ENCODE assay signal across 8 mouse cellular contexts in the genomic region with DNA sequence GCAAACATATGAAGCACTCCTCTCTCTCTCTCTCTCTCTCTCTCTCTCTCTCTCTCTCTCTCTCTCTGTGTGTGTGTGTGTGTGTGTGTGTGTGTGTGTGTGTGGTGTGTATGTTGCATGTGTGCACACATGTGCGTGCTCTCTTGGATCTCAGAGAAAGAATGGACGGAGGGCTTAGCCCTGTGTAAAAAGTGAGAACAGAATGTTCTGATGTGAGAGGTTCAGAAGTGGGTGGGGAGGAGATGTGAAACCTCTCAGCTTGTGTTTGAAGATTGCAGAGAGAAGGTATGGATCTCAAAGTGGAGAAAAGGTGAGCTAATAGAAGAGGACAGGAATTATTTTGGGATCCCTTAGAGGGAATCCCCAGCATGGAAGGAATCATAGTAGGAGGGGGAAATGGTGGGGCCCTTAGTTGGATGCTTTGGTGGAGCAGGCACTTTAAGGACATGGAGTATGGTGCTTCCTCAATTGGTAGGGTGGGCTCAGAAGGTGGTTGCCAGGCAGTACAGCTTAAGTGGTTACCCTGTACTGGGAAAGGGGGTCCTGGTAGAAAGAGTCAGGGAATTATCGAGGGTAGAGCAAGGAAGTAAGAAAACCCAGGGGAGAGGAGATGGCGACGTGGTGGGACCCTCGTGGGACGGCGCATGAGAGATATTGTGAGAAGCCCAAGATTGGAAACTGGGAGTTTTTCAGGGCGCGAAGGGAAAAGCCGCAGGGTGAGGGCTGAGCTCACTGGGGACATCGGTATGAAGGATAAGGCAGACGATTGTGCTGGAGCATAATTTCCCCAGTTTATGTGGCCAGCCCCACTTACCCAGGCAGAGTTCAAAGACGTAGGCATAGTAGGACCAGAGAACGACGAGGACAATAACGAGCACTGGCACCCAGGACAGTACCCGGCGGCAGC. TPM values are rescaled to one million over a fixed set of nuclear protein-coding genes. Genes with fewer than 3 reads are reported as not detected.
A peak's percentile ranks its signal among the peaks of the same experiment; 100 is the strongest.
DNase-seq lines count a peak whose midpoint lies in the region; ATAC-seq lines count a peak whose summit lies in the region.

No protein-coding gene starts in this region.

- H3K4me3 ChIP-seq in forebrain, embryonic 12.5 days (replicated peaks), result peak overlapping the region; percentile 47
- H3K4me3 ChIP-seq in liver, embryonic 11.5 days (ENCODE audit: low read depth, low read length), result peak overlapping the region; percentile 55
- H3K4me3 ChIP-seq in neural tube, embryonic 14.5 days (ENCODE audit: low read depth, low read length), result peak overlapping the region; percentile 41

- peak overlapping the region; percentile 57 for H3K9ac ChIP-seq in forebrain, embryonic 12.5 days
- H3K9ac ChIP-seq in liver, embryonic 11.5 days (ENCODE audit: low read depth, low read length), result peak overlapping the region; percentile 70
- peak overlapping the region; percentile 52 for H3K9ac ChIP-seq in neural tube, embryonic 14.5 days (replicated peaks; ENCODE audit: low read depth, low read length)

- no peaks in the 10 kb centered on the region for H3K4me1 ChIP-seq in forebrain, embryonic 12.5 days
- no peaks in the 10 kb centered on the region for H3K4me1 ChIP-seq in liver, embryonic 11.5 days (replicated peaks; ENCODE audit: control insufficient read depth, insufficient read depth, low read length)
- no peaks in the 10 kb centered on the region for H3K4me1 ChIP-seq in neural tube, embryonic 14.5 days (ENCODE audit: control insufficient read depth, insufficient read depth, low read length)

- no peaks in the 10 kb centered on the region for H3K36me3 ChIP-seq in forebrain, embryonic 12.5 days (replicated peaks)
- H3K36me3 ChIP-seq in liver, embryonic 11.5 days (ENCODE audit: control insufficient read depth, insufficient read depth, low read length), result no peaks in the 10 kb centered on the region
- H3K36me3 ChIP-seq in neural tube, embryonic 14.5 days (ENCODE audit: control insufficient read depth, insufficient read depth, low read length), result no peaks in the 10 kb centered on the region

- no peak for DNase-seq in frontal cortex, postnatal 10 days (ENCODE audit: low spot score in 2 of 2)
- DNase-seq in CD4-positive helper T cell, adult 2 months (ENCODE audit: low read depth, low spot score), result peak; percentile 2
- no peak for DNase-seq in liver, embryonic 11.5 days (ENCODE audit: low spot score)
- DNase-seq in kidney, postnatal 25 days, result no peak
- DNase-seq in ovary, postnatal 10 days (ENCODE audit: low spot score), result no peak

- WGBS in forebrain, embryonic 12.5 days, result 27% methylated on average over 19 of the region's 19 CpGs
- WGBS in liver, embryonic 11.5 days, result 16% methylated on average over 19 of the region's 19 CpGs
- WGBS in neural tube, embryonic 14.5 days, result 27% methylated on average over 19 of the region's 19 CpGs

- peak overlapping the region; percentile 54 for H3K4me2 ChIP-seq in forebrain, embryonic 12.5 days
- peak overlapping the region; percentile 74 for H3K4me2 ChIP-seq in liver, embryonic 11.5 days
- H3K4me2 ChIP-seq in neural tube, embryonic 14.5 days (ENCODE audit: low read depth, low read length), result peak overlapping the region; percentile 53

- H3K9me3 ChIP-seq in forebrain, embryonic 12.5 days, result no peaks in the 10 kb centered on the region
- no peaks in the 10 kb centered on the region for H3K9me3 ChIP-seq in liver, embryonic 11.5 days (ENCODE audit: control insufficient read depth, low read length)
- no peaks in the 10 kb centered on the region for H3K9me3 ChIP-seq in neural tube, embryonic 14.5 days (ENCODE audit: control insufficient read depth, low read length)

- ATAC-seq in frontal cortex, adult (ENCODE audit: low TSS enrichment), result peak; percentile 72
- peak; percentile 66 for ATAC-seq in forebrain, embryonic 12.5 days (ENCODE audit: low FRiP score)
- no peak for ATAC-seq in liver, embryonic 11.5 days (replicated peaks; ENCODE audit: low FRiP score)
- ATAC-seq in neural tube, embryonic 14.5 days (ENCODE audit: low read depth), result peak; percentile 66

- peaks cover 20% of the 10 kb centered on the region; the same call in 1 of the 2 replicates for H3K27me3 ChIP-seq in forebrain, embryonic 12.5 days
- peaks cover 12% of the 10 kb centered on the region; the same call in 1 of the 2 replicates for H3K27me3 ChIP-seq in liver, embryonic 11.5 days (replicated peaks; ENCODE audit: control insufficient read depth, insufficient read depth, low read length)
- no peaks in the 10 kb centered on the region for H3K27me3 ChIP-seq in neural tube, embryonic 14.5 days (ENCODE audit: control insufficient read depth, insufficient read depth, low read length)

- no peak overlapping the region for H3K27ac ChIP-seq in forebrain, embryonic 12.5 days
- H3K27ac ChIP-seq in liver, embryonic 11.5 days (ENCODE audit: low read depth, low read length), result peak overlapping the region; percentile 25; the same call in 1 of the 2 replicates
- H3K27ac ChIP-seq in neural tube, embryonic 14.5 days (ENCODE audit: low read depth, low read length), result no peak overlapping the region; the same call in 1 of the 2 replicates

RNA-seq across cellular contexts. Expression of a gene that starts 0.8 kb away (rescaled TPM):
- polyA plus RNA-seq in forebrain, embryonic 12.5 days (2016; fragmentation: Nextera tagmentation; extraction: Ambion mirVana), result 9.7 and 10.5 TPM in 2 replicates
- polyA plus RNA-seq in liver, embryonic 11.5 days (2014; fragmentation: Nextera tagmentation; extraction: Ambion mirVana), result 8.0 and 8.4 TPM in 2 replicates
- polyA plus RNA-seq in neural tube, embryonic 14.5 days (2014; fragmentation: Nextera tagmentation; extraction: Ambion mirVana), result 5.3 and 7.0 TPM in 2 replicates
